Mouse (Mus musculus) forebrain, postnatal 0 days (tissue): ENCODE measurements around the gene Rsbn1l. TPM values are rescaled to one million over a fixed set of nuclear protein-coding genes. Genes with fewer than 3 reads are reported as not detected.

Experiments
- ATAC-seq: fragments of 200-750 bp; cut with Nextera tagmentation; 2 replicates; pipeline ENCODE4 v1.8.0; 2017; ENCODE audit warnings: mild to moderate bottlenecking, moderate library complexity
- DNase-seq: peaks from one replicate; pipeline ENCODE4 v3.0.0-alpha.2; 2015
- H3K27ac ChIP-seq: fragments of 300-500 bp; sonication (generic); 2 replicates; pipeline ENCODE4 v1.5.1; 2014; ENCODE audit warnings: low read depth, mild to moderate bottlenecking, antibody characterized with exemption, low read length, moderate library complexity, mixed read lengths
- H3K27me3 ChIP-seq: fragments of 300-500 bp; sonication (generic); 2 replicates; pipeline ENCODE4 v1.6.1; 2014; ENCODE audit warnings: mild to moderate bottlenecking, low read length, mixed read lengths; ENCODE audit not compliant: insufficient read depth
- H3K36me3 ChIP-seq: fragments of 300-500 bp; sonication (generic); 2 replicates; pipeline ENCODE4 v1.6.1; 2014; ENCODE audit warnings: mild to moderate bottlenecking, moderate library complexity; ENCODE audit not compliant: insufficient read depth
- H3K4me1 ChIP-seq: fragments of 300-500 bp; sonication (generic); 2 replicates; pipeline ENCODE4 v1.6.1; 2014; ENCODE audit warnings: antibody characterized with exemption; ENCODE audit not compliant: insufficient read depth
- H3K4me2 ChIP-seq: fragments of 300-500 bp; sonication (generic); 2 replicates; pipeline ENCODE4 v1.6.1; 2014; ENCODE audit warnings: low read depth, mild to moderate bottlenecking, moderate library complexity
- H3K4me3 ChIP-seq: fragments of 300-500 bp; sonication (generic); 2 replicates; pipeline ENCODE4 v1.5.1; 2014; ENCODE audit warnings: low read depth, low read length, mixed read lengths
- H3K9ac ChIP-seq: fragments of 300-500 bp; sonication (generic); 2 replicates; pipeline ENCODE4 v1.6.1; 2014; ENCODE audit warnings: mild to moderate bottlenecking
- H3K9me3 ChIP-seq: fragments of 300-500 bp; sonication (generic); 2 replicates; pipeline ENCODE4 v1.6.1; 2016; ENCODE audit warnings: low read length
- CTCF ChIP-seq: sonication (generic); IDR thresholded peaks from 2 replicates; pipeline ENCODE4 v1.5.1; 2016; ENCODE audit warnings: antibody characterized with exemption, control low read depth, low read depth
- WGBS: fragments of 180-500 bp; shearing (Covaris S2); extraction: QIAGEN DNeasy Blood & Tissue Kit; methylation state at CpG from one replicate; pipeline ENCODE4 v1.1.7; 2014; 5-methylcytosine and 5-hydroxymethylcytosine counted together
- polyA plus RNA-seq: library from polyadenylated mRNA; unstranded; fragments of >200 nt; fragmentation: Nextera tagmentation; extraction: Ambion mirVana; gene quantifications from 2 replicates; pipeline ENCODE4 v1.2.1, GENCODE M21; 2015
- total RNA-seq: library from RNA; depleted of rRNA; stranded (reverse); fragments of >200 nt; gene quantifications from 2 replicates; pipeline ENCODE4 v1.2.3, GENCODE M21; 2014; rRNA removed

Rsbn1l gene
- total RNA-seq = 5.3 and 5.4 TPM in 2 replicates
- polyA plus RNA-seq = 3.0 and 3.1 TPM in 2 replicates

- no peaks in the 10 kb centered on the region for H3K9me3 ChIP-seq
- ATAC-seq (no peak), DNase-seq (no peak)
- no peak within 1 kb of the TSS for H3K9ac ChIP-seq
- no peak within 1 kb of the TSS for H3K4me2 ChIP-seq
- no peak within 1 kb of the TSS for H3K27ac ChIP-seq
- 96% methylated on average over 3 of the region's 3 CpGs for WGBS
- no peaks in the 10 kb centered on the region for H3K36me3 ChIP-seq
- no peaks in the 10 kb centered on the region for H3K27me3 ChIP-seq
- no peak within 1 kb of the TSS for H3K4me3 ChIP-seq
- no peaks in the 10 kb centered on the region for H3K4me1 ChIP-seq
- TF ChIP-seq CTCF = no peak
Measured at GRCm38 (mm10) chr5:20956298-20956697, at the start of gene Rsbn1l. Gene Rsbn1l (minus strand): TSS chr5:20956398.

DNA sequence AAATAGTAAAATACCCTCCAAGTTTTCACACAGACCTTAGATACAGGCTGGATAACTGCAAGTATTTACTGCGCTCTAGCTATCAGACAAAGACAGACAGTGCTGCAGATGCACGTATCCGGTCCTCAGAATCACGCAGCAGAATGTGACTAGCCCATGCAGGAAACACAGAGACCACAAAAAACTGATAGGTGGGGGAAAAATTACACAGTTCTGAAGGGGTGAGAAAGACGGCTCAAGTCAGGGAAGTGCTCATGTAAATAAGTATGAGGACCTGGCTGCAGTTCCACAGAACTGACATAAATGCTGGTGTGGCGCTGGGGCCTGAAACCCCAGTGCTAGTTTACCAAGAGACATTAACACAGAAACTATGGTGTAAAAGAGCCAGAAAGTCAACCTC lies 46.5 kb upstream of the Rsbn1l start:
- no peak overlapping the region for H3K4me3 ChIP-seq
- no peaks in the 10 kb centered on the region for H3K4me1 ChIP-seq
- ATAC-seq (no peak), DNase-seq (no peak)
- H3K9me3 ChIP-seq = 0 out of 2 replicates have a peak, but pooled peaks cover 3% of the 10 kb centered on the region
- no peak overlapping the region for H3K27ac ChIP-seq
- TF ChIP-seq CTCF = no peak
- 96% methylated on average over 6 of the region's 6 CpGs for WGBS
- no peaks in the 10 kb centered on the region for H3K27me3 ChIP-seq
- H3K4me2 ChIP-seq = no peak overlapping the region
- H3K36me3 ChIP-seq = peaks cover 58% of the 10 kb centered on the region
- H3K9ac ChIP-seq = no peak overlapping the region

- WGBS = 99% methylated on average over 10 of the region's 10 CpGs
- Histone ChIP-seq H3K27ac (no peak overlapping the region), H3K4me1 (no peaks in the 10 kb centered on the region), H3K36me3 (peaks cover 66% of the 10 kb centered on the region), H3K4me2 (no peak overlapping the region), H3K9me3 (0 out of 2 replicates have a peak, but pooled peaks cover 3% of the 10 kb centered on the region), H3K27me3 (no peaks in the 10 kb centered on the region), H3K4me3 (no peak overlapping the region), H3K9ac (no peak overlapping the region)
- DNase-seq (no peak), ATAC-seq (no peak)
- no peak for TF ChIP-seq CTCF
Measured at GRCm38 (mm10) chr5:21001622-21002315, 45.6 kb upstream of the Rsbn1l start.

DNA sequence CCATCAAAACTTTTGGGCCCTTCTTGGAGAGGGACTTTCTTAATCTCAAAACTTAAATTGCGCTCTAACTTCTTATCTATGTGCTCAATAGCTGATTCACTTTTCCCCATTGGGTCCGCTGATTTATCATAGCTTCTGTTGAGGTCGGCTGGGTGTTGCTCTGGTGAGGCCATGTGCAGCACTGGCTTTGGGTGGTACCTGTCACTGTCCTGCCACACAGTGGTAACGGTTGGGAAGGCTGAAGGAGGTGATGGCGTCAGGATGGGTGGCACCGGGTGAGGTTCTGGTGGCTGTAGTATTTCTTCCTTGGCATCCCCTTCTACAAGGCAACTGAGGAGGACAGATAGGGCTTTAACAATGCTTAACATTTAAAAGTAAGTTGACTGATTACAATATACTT lies 42.2 kb upstream of the Rsbn1l start:
- Histone ChIP-seq H3K9ac (no peak overlapping the region), H3K27ac (no peak overlapping the region), H3K36me3 (peaks cover 72% of the 10 kb centered on the region), H3K4me3 (no peak overlapping the region), H3K4me2 (no peak overlapping the region), H3K4me1 (no peaks in the 10 kb centered on the region), H3K9me3 (0 out of 2 replicates have a peak, but pooled peaks cover 3% of the 10 kb centered on the region), H3K27me3 (no peaks in the 10 kb centered on the region)
- 92% methylated on average over 6 of the region's 6 CpGs for WGBS
- no peak for TF ChIP-seq CTCF
- DNase-seq = no peak
- no peak for ATAC-seq

DNA sequence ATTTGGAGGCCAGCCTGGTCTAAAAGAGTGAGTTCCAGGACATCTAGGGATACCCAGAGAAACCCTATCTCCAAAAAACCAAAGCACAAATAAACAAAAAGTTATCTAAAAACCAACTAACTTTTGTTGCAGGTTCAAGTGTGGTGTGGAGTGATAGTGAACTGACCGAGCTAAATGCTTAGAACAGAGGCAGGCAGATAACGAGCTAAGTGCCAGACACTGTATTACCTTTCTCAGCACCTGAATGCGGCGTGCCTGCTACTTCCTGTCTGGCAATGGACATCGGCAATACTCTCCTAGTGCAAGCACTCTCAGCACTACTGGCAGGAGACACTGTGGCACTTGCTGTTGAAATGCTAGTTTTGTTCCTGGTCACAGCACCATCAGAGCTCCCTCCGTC lies 41.4 kb upstream of the Rsbn1l start:
- WGBS = 93% methylated on average over 6 of the region's 6 CpGs
- no peak for TF ChIP-seq CTCF
- Histone ChIP-seq H3K9me3 (0 out of 2 replicates have a peak, but pooled peaks cover 3% of the 10 kb centered on the region), H3K4me3 (no peak overlapping the region), H3K9ac (no peak overlapping the region), H3K4me1 (no peaks in the 10 kb centered on the region), H3K27ac (no peak overlapping the region), H3K27me3 (no peaks in the 10 kb centered on the region), H3K36me3 (peaks cover 65% of the 10 kb centered on the region), H3K4me2 (no peak overlapping the region)
- ATAC-seq (no peak), DNase-seq (no peak)

DNA sequence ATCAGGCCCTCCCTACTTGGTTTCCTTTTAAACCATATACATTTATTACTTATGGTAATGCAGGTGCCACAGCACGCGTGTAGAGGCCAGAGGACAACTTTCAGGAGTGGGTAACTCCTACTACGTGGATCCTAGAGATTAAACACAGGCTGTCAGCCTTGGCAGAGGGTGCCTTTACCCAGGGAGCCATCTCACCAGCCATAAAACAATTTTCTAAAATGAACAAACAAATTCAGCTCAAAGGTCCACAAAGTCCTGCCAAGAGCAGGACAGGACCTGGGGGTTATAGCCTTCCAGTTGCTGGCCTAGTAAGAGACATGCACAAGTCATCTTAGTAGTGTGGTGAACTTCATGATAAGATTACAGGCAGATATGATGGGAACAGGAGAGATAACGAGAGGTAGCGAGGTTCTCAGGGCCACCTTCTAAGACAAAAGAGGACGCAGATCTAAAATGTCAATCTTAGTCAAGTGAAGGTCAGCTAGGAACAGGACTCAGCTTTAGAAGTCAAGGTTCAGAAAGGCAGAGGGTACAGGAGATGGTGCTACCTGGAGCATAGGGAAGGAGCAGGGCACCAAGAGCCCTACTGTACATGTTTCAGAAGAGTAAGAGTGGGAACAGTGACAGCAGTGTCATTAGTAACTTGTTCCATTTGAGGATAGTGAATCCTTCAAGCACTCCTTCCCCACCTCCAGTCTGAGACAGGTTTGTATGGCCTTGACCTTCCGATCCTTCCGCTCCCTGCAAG lies 34.0 kb upstream of the Rsbn1l start:
- no peaks in the 10 kb centered on the region for H3K9me3 ChIP-seq
- peaks cover 49% of the 10 kb centered on the region for H3K36me3 ChIP-seq
- H3K4me3 ChIP-seq = no peak overlapping the region
- no peak overlapping the region for H3K9ac ChIP-seq
- H3K4me2 ChIP-seq = no peak overlapping the region
- H3K27me3 ChIP-seq = no peaks in the 10 kb centered on the region
- DNase-seq (no peak), ATAC-seq (no peak)
- WGBS = 96% methylated on average over 8 of the region's 8 CpGs
- no peak for TF ChIP-seq CTCF
- H3K27ac ChIP-seq = no peak overlapping the region
- H3K4me1 ChIP-seq = no peaks in the 10 kb centered on the region

- H3K27ac ChIP-seq = no peak overlapping the region
- H3K4me3 ChIP-seq = no peak overlapping the region
- H3K36me3 ChIP-seq = peaks cover 41% of the 10 kb centered on the region
- no peak for TF ChIP-seq CTCF
- DNase-seq (no peak), ATAC-seq (no peak)
- 95% methylated on average over 8 of the region's 8 CpGs for WGBS
- no peaks in the 10 kb centered on the region for H3K27me3 ChIP-seq
- no peak overlapping the region for H3K4me2 ChIP-seq
- H3K9ac ChIP-seq = no peak overlapping the region
- H3K9me3 ChIP-seq = no peaks in the 10 kb centered on the region
- H3K4me1 ChIP-seq = no peaks in the 10 kb centered on the region
Measured at GRCm38 (mm10) chr5:20986271-20986670, 30.1 kb upstream of the Rsbn1l start.
